Mouse (Mus musculus) testis, adult 2 months (tissue): ENCODE data around the gene Gjd3. TPM values are rescaled to one million over a fixed set of nuclear protein-coding genes. Genes with fewer than 3 reads are reported as not detected.

Experiments
- H3K27ac ChIP-seq: fragments of 200-500 bp; 2 replicates; pipeline ENCODE4 v1.5.1; 2012; ENCODE audit warnings: low read depth, low read length; ENCODE audit not compliant: control insufficient read depth, insufficient read depth
- H3K27me3 ChIP-seq: fragments of 200-500 bp; 2 replicates; pipeline ENCODE4 v1.6.1; 2012; ENCODE audit warnings: mild to moderate bottlenecking, low read length, moderate library complexity; ENCODE audit not compliant: control insufficient read depth, insufficient read depth
- H3K36me3 ChIP-seq: fragments of 200-500 bp; 2 replicates; pipeline ENCODE4 v1.6.1; 2012; ENCODE audit warnings: mild to moderate bottlenecking, low read length; ENCODE audit not compliant: control insufficient read depth, insufficient read depth
- H3K4me1 ChIP-seq: fragments of 200-500 bp; 2 replicates; pipeline ENCODE4 v1.6.1; 2012; ENCODE audit warnings: low read length; ENCODE audit not compliant: control insufficient read depth, insufficient read depth
- H3K4me3 ChIP-seq: fragments of 200-500 bp; 2 replicates; pipeline ENCODE4 v1.5.1; 2012; ENCODE audit warnings: low read depth, mild to moderate bottlenecking, low read length, moderate library complexity, mixed read lengths; ENCODE audit not compliant: control insufficient read depth
- CTCF ChIP-seq: fragments of 200-500 bp; IDR thresholded peaks from 2 replicates; pipeline ENCODE4 v1.5.1; 2012; ENCODE audit warnings: low read depth, mild to moderate bottlenecking, inconsistent platforms, low read length, moderate library complexity; ENCODE audit not compliant: control insufficient read depth, insufficient read depth, insufficient replicate concordance
- POLR2A ChIP-seq: fragments of 200-500 bp; IDR thresholded peaks from 2 replicates; pipeline ENCODE4 v1.6.1; 2012; ENCODE audit warnings: low read depth, mild to moderate bottlenecking, inconsistent platforms, low read length, moderate library complexity; ENCODE audit not compliant: control insufficient read depth
- polyA plus RNA-seq: library from polyadenylated mRNA; depleted of rRNA; stranded (reverse); fragments of >200 nt; gene quantifications from 2 replicates; pipeline ENCODE4 v1.2.3, GENCODE M21; 2012

The Gjd3 gene
- polyA plus RNA-seq, 1 experiment, result 13.6 TPM

GRCm38 (mm10) chr11:98941826-98942550, 40.8 kb downstream of the Gjd3 start:
- TF ChIP-seq POLR2A (peak; percentile 84; the same call in 1 of the 2 replicates), CTCF (no peak)
- Histone ChIP-seq H3K27me3 (no peaks in the 10 kb centered on the region), H3K4me1 (peaks cover 77% of the 10 kb centered on the region), H3K4me3 (peak overlapping the region; percentile 88), H3K27ac (peak overlapping the region; percentile 92), H3K36me3 (no peaks in the 10 kb centered on the region)

DNA sequence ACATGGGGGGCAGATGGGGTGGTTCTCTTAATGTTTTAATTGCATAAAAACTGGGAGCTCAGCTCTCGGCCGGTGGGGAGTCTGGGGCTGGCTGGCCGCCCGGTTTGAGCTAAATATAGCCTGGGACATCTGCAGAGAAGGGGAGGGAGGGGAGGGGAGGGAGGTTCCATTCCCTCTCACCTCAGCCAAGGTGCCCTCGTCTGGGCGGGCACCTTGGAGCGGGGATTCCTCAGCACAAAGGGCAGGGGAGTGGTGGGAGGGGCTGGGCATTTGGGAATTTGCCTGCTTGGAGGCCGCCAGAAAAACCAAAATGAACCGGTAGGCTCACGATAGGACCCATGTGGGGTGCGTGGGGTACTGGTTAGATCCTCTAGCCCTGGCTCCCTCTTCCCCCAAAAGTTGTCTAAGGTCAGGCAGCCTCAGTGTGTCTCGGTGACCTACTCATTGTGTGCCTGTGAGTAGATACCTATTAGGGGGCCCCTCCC, 41.4 kb downstream of the Gjd3 start:
- H3K4me1 ChIP-seq, result peaks cover 83% of the 10 kb centered on the region
- H3K36me3 ChIP-seq, result no peaks in the 10 kb centered on the region
- H3K27ac ChIP-seq, result peak overlapping the region; percentile 92
- H3K4me3 ChIP-seq, result peak overlapping the region; percentile 88
- H3K27me3 ChIP-seq, result no peaks in the 10 kb centered on the region
- TF ChIP-seq CTCF (no peak), POLR2A (no peak)

DNA sequence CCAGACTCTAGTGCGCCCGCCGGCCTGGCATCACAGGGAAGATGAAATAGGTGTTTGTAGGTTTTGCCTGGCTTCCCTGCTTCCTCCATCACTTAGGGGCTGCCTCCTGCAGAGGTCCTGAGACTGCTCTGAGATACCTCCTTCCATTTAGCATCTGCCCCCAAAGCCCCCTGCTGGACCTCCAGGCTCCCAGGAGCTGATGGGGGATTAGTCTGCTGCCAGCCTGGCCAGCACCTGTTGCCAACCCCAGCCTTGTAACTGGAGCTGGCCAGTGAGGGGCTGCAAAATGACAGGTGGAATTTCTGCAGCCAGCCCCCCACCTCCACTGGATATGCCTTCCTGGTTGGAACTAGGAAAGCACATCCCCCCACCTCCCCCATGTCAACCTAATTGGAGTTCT, 42.0 kb downstream of the Gjd3 start:
- H3K27ac ChIP-seq, result no peak overlapping the region
- TF ChIP-seq CTCF (no peak), POLR2A (no peak)
- H3K27me3 ChIP-seq, result no peaks in the 10 kb centered on the region
- H3K36me3 ChIP-seq, result no peaks in the 10 kb centered on the region
- H3K4me1 ChIP-seq, result peaks cover 86% of the 10 kb centered on the region
- H3K4me3 ChIP-seq, result no peak overlapping the region

DNA sequence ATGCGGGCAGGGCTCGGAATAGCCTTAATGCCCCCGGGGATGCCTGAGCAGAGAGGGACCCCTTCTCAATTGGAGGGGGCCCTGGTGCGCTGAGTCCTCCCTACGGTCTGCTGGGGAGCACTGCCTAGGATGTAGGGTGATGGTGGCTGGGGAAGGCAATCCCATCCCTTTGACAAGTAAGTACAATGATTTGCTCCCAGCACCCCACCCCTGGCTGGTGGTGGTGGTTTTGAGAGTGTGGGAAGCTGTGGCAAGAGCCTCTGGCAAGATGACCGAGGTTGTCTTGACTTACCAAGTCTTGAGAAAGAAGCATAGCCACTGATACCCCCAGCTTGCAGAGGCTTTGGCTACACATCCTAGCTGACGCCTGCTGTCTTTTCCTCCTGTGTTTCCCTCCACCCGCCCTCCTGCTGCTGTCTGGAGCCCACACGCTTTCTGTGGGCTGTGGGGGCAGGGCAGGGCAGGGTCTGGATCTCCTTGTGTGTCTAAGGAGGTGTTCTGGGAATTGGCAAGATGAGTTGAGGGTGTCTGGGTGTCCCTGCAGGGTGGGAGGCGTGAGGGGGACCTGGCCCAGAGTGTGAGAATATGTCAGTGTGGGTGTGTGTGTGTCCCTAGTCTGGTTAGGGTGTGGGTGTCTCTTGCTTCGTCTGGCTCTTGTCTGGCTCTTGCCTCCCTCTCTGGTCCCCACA, 42.7 kb downstream of the Gjd3 start:
- H3K27ac ChIP-seq, result no peak overlapping the region
- TF ChIP-seq POLR2A, result no peak
- no peaks in the 10 kb centered on the region for H3K36me3 ChIP-seq
- no peak overlapping the region for H3K4me3 ChIP-seq
- H3K4me1 ChIP-seq, result peaks cover 83% of the 10 kb centered on the region
- H3K27me3 ChIP-seq, result no peaks in the 10 kb centered on the region

DNA sequence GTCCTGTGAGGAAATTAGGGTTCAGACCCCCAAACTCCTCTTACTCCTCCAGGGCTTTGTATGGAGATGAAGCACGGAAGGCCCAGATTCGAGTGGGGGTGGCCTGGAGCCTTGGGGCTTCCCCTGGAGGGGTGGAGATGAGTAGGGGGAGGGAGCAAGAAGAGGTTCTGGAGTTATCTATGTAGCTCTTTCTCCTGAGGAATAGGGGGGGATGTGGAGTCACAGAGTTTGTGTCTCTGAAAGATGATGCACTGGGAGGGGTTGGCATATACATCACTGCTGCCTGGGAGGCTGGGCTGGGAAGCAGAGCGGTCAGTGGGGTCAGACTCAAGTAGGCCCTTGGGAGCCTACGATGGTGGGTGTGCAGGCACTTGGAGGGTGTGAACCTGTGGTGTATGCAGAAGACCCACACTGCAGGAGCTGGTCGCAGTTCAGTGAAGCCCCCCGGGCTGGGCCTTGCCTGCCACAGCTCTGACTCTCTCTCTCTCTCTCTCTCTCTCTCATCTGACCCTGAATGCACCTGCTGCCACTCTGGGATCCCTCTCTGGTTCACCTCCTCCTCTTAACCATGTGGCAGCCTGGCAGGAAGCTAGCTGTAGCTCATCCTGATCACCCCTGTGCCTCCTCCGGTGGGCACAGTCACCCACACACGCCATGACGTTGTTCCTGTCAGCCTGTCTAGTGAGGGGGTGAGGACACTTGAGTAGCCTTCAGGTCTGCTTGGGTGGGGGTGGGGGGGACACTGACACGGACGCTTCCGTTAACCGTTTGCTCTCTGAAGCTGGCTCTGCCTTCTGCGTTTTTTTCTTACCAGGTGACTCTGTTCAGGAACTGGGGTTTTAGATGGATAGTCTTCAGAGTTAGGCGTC, 43.5 kb downstream of the Gjd3 start:
- TF ChIP-seq POLR2A (no peak), CTCF (no peak)
- H3K36me3 ChIP-seq, result no peaks in the 10 kb centered on the region
- H3K4me3 ChIP-seq, result no peak overlapping the region; the same call in 1 of the 2 replicates
- no peak overlapping the region for H3K27ac ChIP-seq
- no peaks in the 10 kb centered on the region for H3K27me3 ChIP-seq
- peaks cover 76% of the 10 kb centered on the region for H3K4me1 ChIP-seq

- H3K27me3 ChIP-seq, result no peaks in the 10 kb centered on the region
- no peak for TF ChIP-seq CTCF
- no peak for TF ChIP-seq POLR2A
- H3K36me3 ChIP-seq, result no peaks in the 10 kb centered on the region
- peak overlapping the region; percentile 91 for H3K4me3 ChIP-seq
- H3K27ac ChIP-seq, result no peak overlapping the region
- peaks cover 70% of the 10 kb centered on the region for H3K4me1 ChIP-seq
Observed at GRCm38 (mm10) chr11:98938701-98939083, 44.1 kb downstream of the Gjd3 start.
